Mouse (Mus musculus) embryonic stem cell, embryonic (primary cell): ENCODE measurements at regions not wholly inside any gene's neighbourhood (a gene's known extent, or its start where the extent isn't known, plus 50 kb on each side); places are given as distances from the start of the nearest gene placed in this dataset.

Experiments
- CTCF ChIA-PET, 4 experiments: fragments of 300-600 bp in 2 of 4; fragments of 350-600 bp in 2 of 4; sonication (Branson Sonifier 250); formaldehyde crosslinking; loops; one replicate each; lab custom pipeline; 2022; ENCODE audit warnings: inconsistent platforms in 2 of 4; lab: Charles Lee
- POLR2A ChIA-PET, 4 experiments: fragments of 300-600 bp in 2 of 4; fragments of 350-600 bp in 2 of 4; sonication (Branson Sonifier 250); formaldehyde crosslinking; loops; one replicate each; lab custom pipeline; 2022; ENCODE audit warnings: antibody characterized with exemption in 4 of 4, inconsistent platforms in 1 of 4; lab: Charles Lee

DNA sequence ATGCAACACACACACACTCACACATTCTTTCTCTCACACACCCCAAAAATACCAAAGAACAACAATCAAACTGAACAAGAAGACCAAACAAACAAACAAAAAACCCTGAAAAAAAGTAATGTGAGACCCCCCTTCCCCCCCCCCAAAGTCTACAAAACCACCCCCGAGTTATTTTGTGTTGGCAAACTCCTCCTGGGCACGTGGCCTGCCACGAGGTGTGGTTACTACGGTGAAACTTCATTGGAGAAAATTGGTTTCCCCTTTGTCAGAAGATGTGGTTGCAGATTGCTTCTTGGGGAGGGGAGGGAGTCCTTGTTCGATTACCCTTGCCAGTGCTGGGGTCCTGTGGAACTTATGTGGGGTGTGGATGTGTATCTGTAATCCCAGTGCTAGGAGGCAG is 82.3 kb upstream of the S1pr3 start:
- CTCF ChIA-PET: interaction anchor here in 1 of 4 experiments (0.6 kb wide), 1 partner anchor 389 kb away, joined by 3 read pairs; no protein-coding TSS in a partner anchor
- POLR2A ChIA-PET: no interaction called here

DNA sequence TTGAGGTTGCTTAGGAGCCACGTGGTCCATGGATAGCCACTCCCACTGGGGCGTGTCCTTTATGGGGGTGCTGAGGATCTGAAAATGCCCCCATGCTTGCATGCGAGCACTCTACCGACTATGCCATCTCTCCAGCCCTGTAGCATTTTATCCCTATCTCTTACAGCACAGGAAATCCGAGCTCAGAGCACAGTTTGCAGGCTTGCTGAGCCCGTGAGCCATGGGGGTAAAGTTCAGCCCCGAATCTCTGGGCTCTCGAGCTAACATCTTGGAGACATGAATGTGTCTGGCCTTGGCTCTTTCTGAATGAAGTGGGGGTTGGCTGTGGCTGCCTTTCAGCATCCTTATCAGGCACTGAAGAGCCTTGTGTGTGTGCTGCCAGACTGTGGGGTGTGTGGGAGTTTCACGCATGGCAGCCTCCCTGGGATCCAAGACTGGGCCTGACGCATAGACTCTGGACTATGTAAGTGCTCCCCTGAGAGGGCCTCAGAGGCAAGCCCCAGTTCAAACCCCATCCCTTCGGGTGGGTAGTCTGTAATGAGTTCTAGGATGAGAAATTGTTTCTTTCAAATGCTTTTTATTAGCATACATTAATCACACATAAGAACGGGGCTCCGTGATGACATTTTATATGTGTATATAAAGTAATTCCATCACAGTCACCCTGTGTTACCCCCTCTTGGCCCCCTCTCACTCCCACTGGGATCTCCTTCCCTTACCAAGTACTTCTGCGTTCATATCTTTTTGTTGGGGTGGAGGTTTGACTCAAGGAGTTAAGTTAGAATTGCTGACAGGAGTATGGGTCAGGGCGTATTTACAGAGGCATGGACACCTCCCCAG is 80.1 kb upstream of the S1pr3 start:
- ChIA-PET CTCF (no interaction called here), POLR2A (interaction anchor here in 1 of 4 experiments (0.6 kb wide), 1 partner anchor 42 kb away, joined by 5 read pairs; no protein-coding TSS in a partner anchor)

DNA sequence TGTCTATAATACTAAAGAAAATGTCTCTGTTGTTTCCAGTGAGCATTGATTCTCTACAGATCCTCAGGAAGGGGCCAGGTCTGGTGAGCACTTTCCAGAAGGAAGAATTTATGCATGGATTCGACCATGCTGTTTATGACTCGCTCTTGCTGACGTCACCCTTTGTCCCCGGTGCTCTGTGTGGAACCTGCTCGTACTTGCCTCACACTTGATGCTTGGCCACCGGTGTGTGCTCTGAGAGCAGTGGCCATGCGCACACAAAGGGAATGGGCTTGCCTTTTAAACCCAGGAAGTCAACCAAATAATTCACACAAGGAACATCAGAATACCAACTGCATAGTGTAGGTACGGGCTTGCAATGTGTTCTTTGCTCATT is 79.5 kb upstream of the S1pr3 start:
- CTCF ChIA-PET: no interaction called here
- POLR2A ChIA-PET: no interaction called here

DNA sequence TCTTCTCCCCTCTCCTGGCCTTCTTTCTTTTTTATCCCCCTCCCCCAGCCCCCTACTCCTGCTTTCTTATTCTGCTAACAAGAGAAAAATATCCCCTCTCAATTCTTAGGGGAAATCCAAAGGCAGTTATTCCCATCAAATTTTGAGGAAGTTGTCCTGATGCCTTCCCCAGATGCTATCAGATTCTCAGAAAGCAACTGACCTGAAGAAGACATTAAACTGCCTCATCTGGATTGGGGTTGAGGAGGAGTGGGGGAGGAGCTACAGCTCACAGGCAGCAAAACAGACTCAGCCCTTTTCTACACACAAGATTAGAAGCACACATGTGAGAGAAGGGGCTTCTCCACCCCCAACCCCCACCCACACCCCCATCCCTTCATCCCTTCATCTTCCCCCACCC is 78.7 kb upstream of the S1pr3 start:
- ChIA-PET CTCF (no interaction called here), POLR2A (no interaction called here)

DNA sequence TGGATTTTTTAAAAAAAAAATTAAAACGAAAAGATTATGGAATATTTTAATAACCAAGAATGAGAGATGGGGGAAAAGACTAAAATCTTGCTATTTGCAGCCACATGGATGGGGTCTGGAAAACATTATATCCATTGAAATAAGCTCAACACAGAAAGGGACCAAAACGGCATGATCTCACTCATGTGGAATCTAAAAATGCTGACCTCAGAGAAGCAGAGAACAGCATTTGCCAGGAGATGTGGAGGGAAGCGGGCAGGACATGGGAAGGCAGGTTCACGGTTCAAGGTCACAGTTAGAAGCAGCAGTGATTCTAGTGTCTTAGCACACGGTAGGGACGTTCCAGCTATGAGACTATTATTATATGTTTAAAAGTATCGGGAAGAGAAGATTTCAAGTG is 76.2 kb upstream of the S1pr3 start:
- ChIA-PET CTCF (interaction anchor here in 1 of 4 experiments (0.6 kb wide), 1 partner anchor 904 kb away, joined by 3 read pairs; no protein-coding TSS in a partner anchor), POLR2A (no interaction called here)

DNA sequence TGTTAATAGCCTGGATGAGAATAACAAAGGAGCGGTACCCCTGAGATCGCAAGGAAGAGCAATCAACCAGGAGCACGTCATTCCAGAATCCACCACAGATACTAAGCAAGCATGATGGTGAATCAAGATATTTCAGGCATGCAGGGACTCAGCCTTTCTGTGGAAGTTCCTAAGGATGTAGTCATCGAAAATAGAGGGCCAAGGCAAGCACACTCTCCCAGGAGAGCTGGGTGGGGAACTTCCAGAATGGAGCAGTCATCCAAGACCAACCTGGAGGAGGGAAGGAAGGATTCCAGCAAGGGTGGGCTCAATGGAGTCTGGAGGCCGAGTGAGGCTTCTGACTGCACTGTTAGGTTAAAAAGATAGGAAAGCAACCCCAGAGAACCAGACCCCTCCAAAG is 75.0 kb upstream of the S1pr3 start:
- POLR2A ChIA-PET: interaction anchor here in 1 of 4 experiments (0.7 kb wide), 1 partner anchor 49 kb away, joined by 5 read pairs; no protein-coding TSS in a partner anchor
- CTCF ChIA-PET: no interaction called here

DNA sequence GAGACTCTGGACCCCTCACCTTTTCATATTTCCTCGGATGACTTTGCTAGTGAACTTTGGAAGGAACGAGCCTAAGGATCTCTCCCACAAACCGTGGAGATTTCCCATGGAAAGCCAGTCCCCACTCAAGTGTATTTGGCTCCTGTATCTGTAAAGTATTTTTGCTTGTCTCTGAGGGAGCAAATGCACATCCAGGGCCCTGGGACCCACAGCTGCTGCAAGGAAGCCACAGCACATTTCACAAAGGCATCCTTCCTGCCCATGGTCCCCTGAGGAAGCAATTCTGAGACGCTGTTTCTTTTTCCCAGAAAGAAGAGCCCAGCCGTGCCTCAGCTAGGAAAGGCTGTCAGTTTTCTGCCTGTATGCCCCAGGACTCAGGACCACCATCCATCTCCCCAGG is 71.7 kb upstream of the S1pr3 start:
- ChIA-PET POLR2A (no interaction called here), CTCF (no interaction called here)

DNA sequence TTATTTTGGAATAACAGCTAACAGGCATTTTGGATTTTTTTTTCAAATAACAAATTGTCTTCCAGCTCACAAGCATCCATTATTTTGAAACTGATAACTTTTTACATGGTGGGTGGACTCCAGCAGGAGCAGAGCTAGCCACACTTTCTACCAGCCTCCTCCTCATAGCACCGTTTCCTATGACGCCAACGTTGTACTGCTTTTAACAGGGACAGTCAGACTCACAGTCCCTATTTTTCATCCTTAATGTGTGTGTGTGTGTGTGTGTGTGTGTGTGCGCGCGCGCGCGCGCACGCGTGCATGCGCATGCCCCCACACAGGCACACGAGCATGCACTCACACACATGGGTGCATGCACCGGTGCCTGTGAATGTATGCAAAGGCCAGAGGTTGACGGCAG is 70.5 kb upstream of the S1pr3 start:
- CTCF ChIA-PET: interaction anchor here in 1 of 4 experiments (0.7 kb wide), 1 partner anchor 21 kb away, joined by 3 read pairs; no protein-coding TSS in a partner anchor
- POLR2A ChIA-PET: no interaction called here

DNA sequence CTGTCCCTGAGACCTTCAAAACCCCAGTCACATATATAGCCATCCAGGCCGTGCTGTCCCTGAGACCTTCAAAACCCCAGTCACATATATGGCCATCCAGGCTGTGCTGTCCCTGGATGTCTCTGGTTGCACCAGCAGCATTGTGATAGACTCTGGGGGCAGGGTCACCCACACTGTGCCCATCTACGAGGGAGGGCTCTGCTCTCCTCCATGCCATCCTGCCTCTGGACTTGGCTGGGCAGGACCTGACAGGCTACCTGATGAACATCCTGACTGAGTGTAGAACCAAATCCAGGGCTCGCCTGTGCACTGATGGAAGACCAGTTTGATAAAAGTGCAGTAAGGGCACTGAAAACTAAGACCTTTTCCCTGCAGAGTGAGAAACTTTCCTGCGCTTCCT is 63.1 kb upstream of the S1pr3 start:
- ChIA-PET CTCF (no interaction called here), POLR2A (no interaction called here)

DNA sequence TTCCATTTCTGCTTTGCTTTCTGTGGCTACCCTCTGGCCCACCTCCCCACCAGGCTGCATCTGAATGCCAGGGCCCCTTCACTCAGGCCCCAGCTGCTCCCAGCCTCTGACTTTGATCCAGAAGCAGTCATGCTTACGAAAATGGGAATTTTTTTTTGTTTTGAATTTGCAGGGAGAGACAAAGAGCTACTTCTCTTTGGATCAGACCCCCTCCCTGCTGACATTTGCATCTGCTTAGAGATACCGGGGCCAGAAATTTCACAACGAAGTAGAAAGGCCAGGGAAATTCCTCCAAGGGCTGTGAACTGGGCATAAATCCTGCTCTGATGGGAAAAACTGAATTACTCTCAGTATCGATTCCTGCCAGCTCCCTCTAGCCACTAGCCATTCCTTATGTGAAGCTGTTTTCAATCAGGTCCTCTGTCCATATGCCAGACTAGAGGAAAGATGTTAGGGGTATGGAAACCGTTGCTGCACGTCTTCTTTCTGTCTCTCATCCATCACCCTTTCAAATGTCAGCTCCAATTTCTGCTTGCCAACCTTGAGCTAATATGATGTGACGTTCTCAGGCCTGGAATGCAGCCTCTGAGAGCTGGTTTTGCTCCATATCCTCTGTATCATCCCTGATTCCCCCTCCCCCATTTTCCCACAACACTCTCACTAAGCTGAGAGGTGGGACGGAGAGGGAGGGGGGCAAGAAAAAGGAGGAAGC is 62.4 kb upstream of the S1pr3 start:
- CTCF ChIA-PET: no interaction called here
- POLR2A ChIA-PET: no interaction called here

DNA sequence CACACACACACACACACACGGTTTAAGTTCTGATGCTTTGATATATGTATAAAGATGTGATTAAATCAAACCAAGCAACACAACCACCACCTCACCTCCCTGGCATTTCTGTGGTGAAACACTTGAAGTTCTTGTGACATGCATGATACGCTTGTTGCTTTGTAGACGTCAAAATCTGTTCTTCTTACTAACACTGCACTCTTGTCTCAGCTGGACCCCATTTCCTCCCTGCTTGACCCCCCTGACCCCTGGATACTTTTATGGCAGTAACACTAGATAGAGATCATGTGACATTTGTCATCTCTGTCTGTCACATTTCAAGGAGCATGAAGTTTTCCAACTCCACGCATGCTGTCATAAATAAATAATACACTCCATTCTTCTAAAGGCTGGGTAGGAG is 59.7 kb upstream of the S1pr3 start:
- CTCF ChIA-PET: no interaction called here
- POLR2A ChIA-PET: no interaction called here

DNA sequence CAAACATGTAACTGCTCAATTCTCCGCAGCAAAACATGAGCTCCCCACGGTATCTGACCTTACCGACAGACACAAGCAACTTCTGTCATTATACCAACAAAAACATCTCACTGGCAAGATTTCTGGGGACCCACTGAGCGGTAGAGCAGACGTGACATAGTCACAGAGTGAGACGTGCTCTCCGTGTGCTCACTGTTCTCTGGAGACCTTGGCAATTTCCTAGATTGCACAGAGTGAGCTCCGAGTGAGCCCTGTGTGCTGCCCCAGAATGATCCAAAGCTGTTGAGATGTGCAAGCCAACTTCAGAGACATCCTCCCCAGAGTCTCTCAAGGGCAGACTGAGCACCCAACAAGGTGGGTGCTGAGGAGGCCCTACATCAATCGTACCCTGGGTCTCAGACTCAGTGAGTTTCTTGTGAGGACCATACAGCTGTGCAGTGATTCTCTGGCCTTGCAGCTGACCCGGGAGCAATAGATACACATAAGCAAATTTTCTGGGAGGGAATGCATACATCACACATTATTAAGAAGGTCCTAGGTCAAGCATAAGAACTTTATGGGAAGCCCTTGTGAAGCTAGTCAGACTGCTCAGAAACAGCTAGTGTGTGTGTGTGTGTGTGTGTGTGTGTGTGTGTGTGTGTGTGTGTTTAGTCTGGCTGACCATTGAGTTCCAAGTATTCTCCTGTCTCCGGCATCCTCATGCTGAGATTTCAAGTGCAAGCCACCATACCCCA is 58.5 kb upstream of the S1pr3 start:
- ChIA-PET CTCF (interaction anchor here in 1 of 4 experiments (0.6 kb wide), 1 partner anchor 1376 kb away, joined by 3 read pairs; no protein-coding TSS in a partner anchor), POLR2A (no interaction called here)

DNA sequence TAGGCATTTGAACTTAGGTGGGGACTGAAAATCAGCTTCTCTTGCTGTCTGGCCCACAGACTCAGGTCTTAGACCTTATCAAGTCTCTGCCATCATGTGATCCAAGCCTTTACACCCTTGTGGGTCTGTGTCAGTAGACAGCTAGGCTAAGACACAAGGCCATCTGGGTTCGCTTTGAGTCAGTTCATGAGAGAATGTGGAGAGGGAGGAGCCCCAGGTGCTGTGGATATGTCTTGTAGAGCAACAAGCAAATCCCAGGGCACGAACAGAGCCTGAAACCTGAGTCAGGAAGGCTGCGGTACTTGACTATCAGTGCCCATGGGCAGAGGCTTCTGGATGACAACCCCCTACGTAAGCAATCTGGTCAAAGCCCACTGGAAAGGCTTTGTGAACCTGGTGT is 55.6 kb upstream of the S1pr3 start:
- ChIA-PET CTCF (interaction anchor here in 1 of 4 experiments (0.6 kb wide), 1 partner anchor 115 kb away, joined by 3 read pairs; no protein-coding TSS in a partner anchor), POLR2A (no interaction called here)

DNA sequence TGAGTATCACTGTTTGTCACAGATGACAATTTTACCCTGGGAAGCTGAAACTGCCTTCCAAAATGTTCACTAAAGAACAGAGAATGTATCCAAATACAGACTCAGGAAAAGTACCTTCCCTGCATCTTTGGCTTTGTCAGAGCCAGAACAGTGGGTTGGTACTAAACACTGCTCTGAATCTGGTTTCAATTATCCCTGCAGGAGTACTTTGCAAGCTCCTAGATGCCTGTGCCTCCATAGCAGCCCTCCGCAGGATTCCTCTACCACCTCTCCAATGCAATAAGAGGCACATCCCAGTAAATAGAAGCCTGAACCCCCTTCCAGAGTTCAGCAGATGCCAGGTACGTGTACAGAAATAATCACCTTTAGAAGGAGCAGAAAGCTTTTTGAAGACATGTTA is 52.9 kb upstream of the S1pr3 start:
- POLR2A ChIA-PET: no interaction called here

More for the DNA sequence above, 52.9 kb upstream of the S1pr3 start:
- CTCF ChIA-PET: no interaction called here
